Mouse (Mus musculus) sigmoid colon, adult 10 weeks (tissue): ENCODE results near the gene Tnnt1. TPM values are rescaled to one million over a fixed set of nuclear protein-coding genes. Genes with fewer than 3 reads are reported as not detected.

ENCODE experiments used
- polyA plus RNA-seq: library from polyadenylated mRNA; stranded (reverse); fragments of 350-450 nt; fragmentation: Illumina TruSeq; extraction: RNeasy Lipid Tissue Mini Kit (QIAGEN cat#74804); gene quantifications from one replicate; pipeline ENCODE4 v1.2.3, GENCODE M21; 2014; ENCODE audit warnings: low read depth, low replicate concordance

Gene Tnnt1
- not detected for polyA plus RNA-seq

GRCm38 (mm10) chr7:4516332-4517050 is at the start of gene Tnnt1:
Tnnt1 (minus strand) TSS chr7:4516382.

GRCm38 (mm10) chr7:4547221-4547641 is 31.0 kb upstream of the Tnnt1 start, which contains the start of gene Syt5:
Syt5 (minus strand) TSS chr7:4547541.

GRCm38 (mm10) chr7:4532005-4532729 is 16.0 kb upstream of the Tnnt1 start, which contains the start of gene Dnaaf3:
Dnaaf3 (minus strand) TSS chr7:4532453.

GRCm38 (mm10) chr7:4524212-4524922 is 8.2 kb upstream of the Tnnt1 start, which contains the start of gene Tnni3:
Tnni3 (minus strand) TSS chr7:4524229.

GRCm38 (mm10) chr7:4501558-4502397 is 14.4 kb downstream of the Tnnt1 start, which contains the start of gene Ppp1r12c:
Ppp1r12c (minus strand) TSS chr7:4501680.

GRCm38 (mm10) chr7:4460576-4461434 is 55.4 kb downstream of the Tnnt1 start, which contains the start of gene Eps8l1:
Eps8l1 (plus strand) TSS chr7:4460674.

Other genes with a start within 250 kb of the Tnnt1 start
- gene Ncr1, start 178.7 kb downstream of the Tnnt1 start, polyA plus RNA-seq = 0.69 TPM
- 2.2 TPM for gene Gp6, start 118.6 kb downstream of the Tnnt1 start, polyA plus RNA-seq
- gene Rdh13, start 70.7 kb downstream of the Tnnt1 start, polyA plus RNA-seq = 10.5 TPM
- 2.2 TPM for gene Eps8l1, start 55.7 kb downstream of the Tnnt1 start, polyA plus RNA-seq
- gene Ppp1r12c, start 14.7 kb downstream of the Tnnt1 start, polyA plus RNA-seq = 12.5 TPM
- not detected for gene Tnni3, start 7.8 kb upstream of the Tnnt1 start, polyA plus RNA-seq
- gene Dnaaf3, start 16.1 kb upstream of the Tnnt1 start, polyA plus RNA-seq = not detected
- gene Syt5, start 31.2 kb upstream of the Tnnt1 start, polyA plus RNA-seq = 1.2 TPM
- 17.8 TPM for gene Ptprh, start 87.7 kb upstream of the Tnnt1 start, polyA plus RNA-seq
- gene Tmem86b, start 115.0 kb upstream of the Tnnt1 start, polyA plus RNA-seq = 0.88 TPM
- 12.3 TPM for gene Ppp6r1, start 142.6 kb upstream of the Tnnt1 start, polyA plus RNA-seq
- not detected for gene Hspbp1, start 168.7 kb upstream of the Tnnt1 start, polyA plus RNA-seq
- gene Brsk1, start 174.2 kb upstream of the Tnnt1 start, polyA plus RNA-seq = 0.35 TPM
- gene Tmem150b, start 208.9 kb upstream of the Tnnt1 start, polyA plus RNA-seq = 4.8 TPM
- 3.9 TPM for gene Kmt5c, start 223.7 kb upstream of the Tnnt1 start, polyA plus RNA-seq
- gene Cox6b2, start 236.7 kb upstream of the Tnnt1 start, polyA plus RNA-seq = not detected